Mouse (Mus musculus) testis, adult 2 months (tissue): Measurements from ENCODE around the gene Gpx3. TPM values are rescaled to one million over a fixed set of nuclear protein-coding genes. Genes with fewer than 3 reads are reported as not detected.

Experiments used
- H3K27ac ChIP-seq: fragments of 200-500 bp; 2 replicates; pipeline ENCODE4 v1.5.1; 2012; ENCODE audit warnings: low read depth, low read length; ENCODE audit not compliant: control insufficient read depth, insufficient read depth
- H3K27me3 ChIP-seq: fragments of 200-500 bp; 2 replicates; pipeline ENCODE4 v1.6.1; 2012; ENCODE audit warnings: mild to moderate bottlenecking, low read length, moderate library complexity; ENCODE audit not compliant: control insufficient read depth, insufficient read depth
- H3K36me3 ChIP-seq: fragments of 200-500 bp; 2 replicates; pipeline ENCODE4 v1.6.1; 2012; ENCODE audit warnings: mild to moderate bottlenecking, low read length; ENCODE audit not compliant: control insufficient read depth, insufficient read depth
- H3K4me1 ChIP-seq: fragments of 200-500 bp; 2 replicates; pipeline ENCODE4 v1.6.1; 2012; ENCODE audit warnings: low read length; ENCODE audit not compliant: control insufficient read depth, insufficient read depth
- H3K4me3 ChIP-seq: fragments of 200-500 bp; 2 replicates; pipeline ENCODE4 v1.5.1; 2012; ENCODE audit warnings: low read depth, mild to moderate bottlenecking, low read length, moderate library complexity, mixed read lengths; ENCODE audit not compliant: control insufficient read depth
- CTCF ChIP-seq: fragments of 200-500 bp; IDR thresholded peaks from 2 replicates; pipeline ENCODE4 v1.5.1; 2012; ENCODE audit warnings: low read depth, mild to moderate bottlenecking, inconsistent platforms, low read length, moderate library complexity; ENCODE audit not compliant: control insufficient read depth, insufficient read depth, insufficient replicate concordance
- POLR2A ChIP-seq: fragments of 200-500 bp; IDR thresholded peaks from 2 replicates; pipeline ENCODE4 v1.6.1; 2012; ENCODE audit warnings: low read depth, mild to moderate bottlenecking, inconsistent platforms, low read length, moderate library complexity; ENCODE audit not compliant: control insufficient read depth
- polyA plus RNA-seq: library from polyadenylated mRNA; depleted of rRNA; stranded (reverse); fragments of >200 nt; gene quantifications from 2 replicates; pipeline ENCODE4 v1.2.3, GENCODE M21; 2012

Gene Gpx3
- polyA plus RNA-seq, 1 experiment = 13.0 TPM

DNA sequence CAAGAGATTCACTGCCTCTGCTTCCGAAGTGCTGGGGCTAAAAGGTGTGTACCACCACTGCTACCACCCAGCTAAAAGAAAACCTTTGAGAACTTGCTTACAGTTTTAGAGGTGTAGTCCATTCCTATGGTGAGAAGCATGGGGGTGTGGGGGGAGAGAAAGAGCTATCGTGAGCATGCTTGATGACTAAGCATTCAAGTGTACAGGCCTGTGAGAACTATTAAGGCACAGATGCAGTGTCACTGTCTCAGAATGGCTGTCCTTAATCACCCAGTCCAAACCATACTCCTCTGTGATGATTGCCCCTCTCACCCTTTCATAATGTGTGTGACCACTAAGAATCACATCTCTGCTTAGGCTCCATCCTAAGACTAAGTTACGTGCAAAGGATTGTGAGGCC lies 32.9 kb upstream of the Gpx3 start:
- Histone ChIP-seq H3K4me3 (no peak overlapping the region), H3K36me3 (peaks cover 2% of the 10 kb centered on the region), H3K27ac (no peak overlapping the region), H3K27me3 (no peaks in the 10 kb centered on the region), H3K4me1 (peaks cover 2% of the 10 kb centered on the region; the same call in 1 of the 2 replicates)
- TF ChIP-seq POLR2A (no peak), CTCF (no peak)

DNA sequence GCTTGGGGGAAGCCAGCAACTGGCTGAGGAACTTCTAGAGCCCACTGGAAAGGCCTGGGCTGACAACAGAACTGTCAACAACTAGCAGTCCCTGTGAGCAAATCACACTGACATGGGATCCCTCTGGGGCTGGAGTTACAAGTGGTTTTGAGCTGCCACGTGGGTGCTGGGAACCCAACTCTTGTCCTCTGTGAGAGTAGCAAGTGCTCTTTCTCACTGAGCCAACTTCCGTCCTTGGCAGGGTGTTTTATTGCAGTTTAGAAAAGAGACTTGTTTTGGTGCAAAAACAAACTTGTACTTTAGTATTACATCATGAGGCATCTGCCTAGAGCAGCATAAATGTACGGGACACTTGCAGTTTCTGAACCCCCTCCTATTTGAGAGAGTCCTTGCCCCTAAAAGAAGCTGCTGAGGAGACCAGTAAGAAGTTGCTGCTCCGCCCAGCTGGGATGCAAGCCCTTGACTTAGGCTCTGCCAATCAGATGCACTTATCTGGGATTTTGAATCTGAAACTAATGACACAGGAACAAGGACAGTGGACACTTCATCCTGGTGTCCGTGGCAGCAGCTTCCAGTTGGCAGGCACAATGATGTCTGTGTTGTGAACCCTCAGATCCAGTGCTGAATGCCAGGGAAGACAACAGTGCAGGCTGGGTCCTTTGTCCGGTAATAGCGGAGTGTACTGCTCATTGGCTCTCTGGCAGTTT lies 30.3 kb upstream of the Gpx3 start:
- Histone ChIP-seq H3K4me1 (no peaks in the 10 kb centered on the region; the same call in 1 of the 2 replicates), H3K27ac (peak overlapping the region; percentile 24; the same call in 1 of the 2 replicates), H3K4me3 (no peak overlapping the region), H3K27me3 (no peaks in the 10 kb centered on the region), H3K36me3 (peaks cover 2% of the 10 kb centered on the region)
- no peak for TF ChIP-seq POLR2A
- no peak for TF ChIP-seq CTCF

DNA sequence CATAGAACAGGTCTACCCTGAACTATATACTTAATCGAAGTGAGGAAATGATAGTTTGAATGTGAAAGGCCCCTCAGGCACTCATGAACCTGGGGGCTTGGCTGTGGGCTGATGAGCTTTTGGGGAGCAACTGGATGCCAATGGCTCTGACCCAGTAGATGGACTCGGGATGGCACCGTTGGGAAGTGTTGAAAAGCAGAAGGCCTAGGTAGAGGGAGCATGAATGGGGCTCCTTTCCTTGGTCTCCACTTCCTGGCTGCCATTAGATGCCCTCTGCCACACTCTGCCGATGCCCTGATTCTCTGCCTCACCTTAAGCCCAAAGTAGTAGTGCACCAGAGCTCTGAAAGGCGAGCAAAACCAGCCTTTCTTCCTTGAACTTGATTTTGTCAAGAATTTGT lies 26.2 kb upstream of the Gpx3 start:
- TF ChIP-seq CTCF = no peak
- TF ChIP-seq POLR2A = no peak
- Histone ChIP-seq H3K4me3 (no peak overlapping the region), H3K4me1 (no peaks in the 10 kb centered on the region), H3K27ac (no peak overlapping the region), H3K27me3 (no peaks in the 10 kb centered on the region), H3K36me3 (no peaks in the 10 kb centered on the region; the same call in none of the 2 replicates)

DNA sequence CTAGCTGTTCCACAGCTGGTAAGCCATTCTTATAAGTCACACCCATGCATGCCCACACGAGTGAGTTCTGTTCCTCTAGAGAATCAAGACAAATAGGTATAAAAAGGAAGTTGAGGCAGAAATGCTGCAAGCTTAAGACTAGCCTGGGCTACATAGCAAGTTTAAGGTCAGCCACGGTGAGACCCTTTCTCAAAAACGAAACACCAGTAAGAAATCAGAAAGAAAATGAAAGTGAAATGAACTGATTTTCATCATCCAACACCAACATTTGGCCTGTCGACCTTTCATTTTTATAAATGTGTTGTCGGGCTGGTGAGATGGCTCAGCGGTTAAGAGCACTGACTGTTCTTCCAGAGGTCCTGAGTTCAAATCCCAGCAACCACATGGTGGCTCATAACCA lies 23.4 kb upstream of the Gpx3 start:
- Histone ChIP-seq H3K4me1 (no peaks in the 10 kb centered on the region), H3K4me3 (no peak overlapping the region), H3K36me3 (no peaks in the 10 kb centered on the region), H3K27me3 (no peaks in the 10 kb centered on the region), H3K27ac (no peak overlapping the region)
- TF ChIP-seq CTCF (no peak), POLR2A (no peak)

DNA sequence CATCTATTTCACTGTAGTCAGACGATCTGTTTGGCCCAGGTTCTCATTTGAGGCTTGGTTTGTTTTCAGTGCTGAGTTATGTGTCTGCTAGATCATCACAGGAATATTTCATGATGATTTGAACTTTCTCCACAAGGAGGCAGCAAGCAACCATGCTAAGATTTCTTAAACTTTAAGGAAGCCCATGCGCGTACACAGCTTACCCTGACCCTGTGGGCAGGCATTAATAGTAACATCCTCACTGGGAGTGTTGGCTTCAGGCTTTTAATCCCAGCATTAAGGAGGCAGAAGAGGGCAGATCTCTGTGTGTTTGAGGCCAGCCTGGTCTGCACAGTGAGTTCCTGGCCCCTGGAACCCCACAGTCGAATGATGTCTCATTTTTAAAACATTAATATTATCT lies 22.8 kb upstream of the Gpx3 start:
- Histone ChIP-seq H3K4me3 (no peak overlapping the region), H3K36me3 (no peaks in the 10 kb centered on the region), H3K4me1 (no peaks in the 10 kb centered on the region), H3K27me3 (no peaks in the 10 kb centered on the region), H3K27ac (no peak overlapping the region)
- TF ChIP-seq CTCF = peak; percentile 5; the same call in 1 of the 2 replicates
- TF ChIP-seq POLR2A = no peak

DNA sequence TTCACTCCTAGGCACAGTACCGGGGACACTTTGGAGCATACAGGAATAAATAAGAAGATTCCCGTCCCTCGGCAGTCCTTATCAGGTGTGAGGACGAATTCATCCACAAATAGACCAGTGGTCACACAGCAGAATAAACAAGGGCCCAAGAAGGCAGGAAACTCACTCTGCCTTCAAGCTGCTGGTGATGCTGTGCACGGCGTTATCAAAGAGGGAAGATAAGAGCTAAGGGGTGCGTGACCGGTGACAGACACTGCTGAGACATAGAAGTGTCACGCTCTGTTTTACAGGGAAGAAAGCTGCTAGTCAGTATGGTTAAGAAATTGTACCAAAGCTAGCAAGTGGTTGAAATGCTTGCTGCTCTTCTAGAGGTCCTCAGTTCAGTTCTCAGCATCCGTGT lies 22.3 kb upstream of the Gpx3 start:
- no peaks in the 10 kb centered on the region for H3K27me3 ChIP-seq
- no peaks in the 10 kb centered on the region for H3K4me1 ChIP-seq
- TF ChIP-seq CTCF (no peak), POLR2A (no peak)

DNA sequence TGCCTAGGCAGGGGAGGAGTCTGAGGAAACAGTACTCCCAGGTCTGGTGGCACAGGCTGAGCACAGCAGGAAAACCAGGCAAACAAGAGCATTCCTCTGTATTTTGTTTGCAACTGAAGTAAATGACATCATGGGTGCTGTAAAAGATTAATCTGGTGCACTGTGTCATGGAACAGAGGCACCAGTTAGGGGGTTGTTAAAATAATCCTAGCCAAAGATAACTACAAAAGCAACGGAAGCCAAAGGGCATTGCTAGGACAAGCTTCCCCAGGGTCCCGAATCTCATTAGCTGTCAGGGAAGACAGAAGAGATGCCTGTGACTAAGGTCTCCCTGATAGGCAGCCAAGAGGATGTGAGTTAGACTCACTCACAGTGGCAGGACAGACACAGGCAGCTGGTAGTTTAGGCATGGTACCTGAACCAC lies 21.2 kb upstream of the Gpx3 start:
- no peaks in the 10 kb centered on the region for H3K36me3 ChIP-seq
- TF ChIP-seq POLR2A = no peak
- no peak for TF ChIP-seq CTCF
- peaks cover 3% of the 10 kb centered on the region for H3K4me1 ChIP-seq
- H3K27me3 ChIP-seq = no peaks in the 10 kb centered on the region
- no peak overlapping the region for H3K27ac ChIP-seq
- H3K4me3 ChIP-seq = no peak overlapping the region

More for the DNA sequence above, 22.3 kb upstream of the Gpx3 start:
- Histone ChIP-seq H3K27ac (no peak overlapping the region), H3K4me3 (no peak overlapping the region), H3K36me3 (no peaks in the 10 kb centered on the region)
